Mouse (Mus musculus) brain, embryonic 14.5 days (tissue): ENCODE results near the gene Nt5dc2.

Experiments
- CTCF ChIP-seq: fragments of 200-500 bp; IDR thresholded peaks from 2 replicates; pipeline ENCODE4 v1.5.1; 2012; ENCODE audit warnings: inconsistent platforms, mild to moderate bottlenecking, moderate library complexity, borderline replicate concordance; ENCODE audit not compliant: insufficient read depth, insufficient read length; ENCODE audit errors: extremely low read depth
- POLR2A ChIP-seq: fragments of 200-500 bp; IDR thresholded peaks from 2 replicates; pipeline ENCODE4 v1.6.1; 2012; ENCODE audit warnings: mild to moderate bottlenecking, inconsistent platforms, borderline replicate concordance; ENCODE audit not compliant: poor library complexity, insufficient read depth, insufficient read length, severe bottlenecking; ENCODE audit errors: extremely low read depth

DNA sequence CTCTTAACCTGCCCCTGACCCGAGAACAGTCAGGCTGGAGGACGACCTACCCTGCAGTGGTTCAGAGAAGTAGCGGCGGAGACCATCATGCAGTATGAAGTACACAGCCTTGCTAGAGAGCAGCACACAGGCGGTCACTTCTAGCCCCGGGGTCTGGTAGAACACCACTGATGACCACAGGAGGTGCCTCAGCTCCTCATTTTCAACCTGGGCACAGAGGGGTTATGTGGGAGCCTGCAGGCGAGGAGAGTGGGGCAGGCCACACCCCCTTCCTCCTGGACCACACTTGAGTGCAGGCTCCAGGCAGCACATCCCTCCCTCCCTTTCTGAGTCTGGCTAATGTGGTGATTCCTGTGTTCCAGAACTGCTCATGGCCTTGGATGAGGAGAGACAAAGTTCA is 42.7 kb downstream of the Nt5dc2 start:
- no peak for TF ChIP-seq CTCF
- TF ChIP-seq POLR2A: no peak
